Mouse (Mus musculus): Measurements from ENCODE around the gene Cyp11a1. TPM values are rescaled to one million over a fixed set of nuclear protein-coding genes. Genes with fewer than 3 reads are reported as not detected.

The Cyp11a1 gene
- polyA plus RNA-seq, 1 experiment = 0.32 TPM

Other genes with a start within 250 kb of the Cyp11a1 start
- 92.6 and 97.5 TPM in 2 replicates for gene Clk3, start 240.6 kb upstream of the Cyp11a1 start, polyA plus RNA-seq (2012; rRNA removed)
- 4.0 and 4.6 TPM in 2 replicates for gene Arid3b, start 169.6 kb upstream of the Cyp11a1 start, polyA plus RNA-seq (2012; rRNA removed)
- gene Ubl7, start 95.4 kb upstream of the Cyp11a1 start, polyA plus RNA-seq (2012; rRNA removed) = 100 and 106 TPM in 2 replicates
- 32.3 and 32.5 TPM in 2 replicates for gene Sema7a, start 66.3 kb upstream of the Cyp11a1 start, polyA plus RNA-seq (2012; rRNA removed)
- 7.3 and 9.6 TPM in 2 replicates for gene Stra6, start 57.4 kb downstream of the Cyp11a1 start, polyA plus RNA-seq (2012; rRNA removed)
- gene Ccdc33, start 112.4 kb downstream of the Cyp11a1 start, polyA plus RNA-seq (2012; rRNA removed) = 1.5 and 1.7 TPM in 2 replicates
- 124 and 133 TPM in 2 replicates for gene Islr, start 197.9 kb downstream of the Cyp11a1 start, polyA plus RNA-seq (2012; rRNA removed)
- gene Islr2, start 197.9 kb downstream of the Cyp11a1 start, polyA plus RNA-seq (2012; rRNA removed) = 2.0 and 2.2 TPM in 2 replicates
- 18.7 and 22.4 TPM in 2 replicates for gene Pml, start 243.4 kb downstream of the Cyp11a1 start, polyA plus RNA-seq (2012; rRNA removed)
- 32.8 and 42.0 TPM in 2 replicates for gene Stoml1, start 246.8 kb downstream of the Cyp11a1 start, polyA plus RNA-seq (2012; rRNA removed)